Mouse (Mus musculus): ENCODE data around the gene Stmn3. TPM values are rescaled to one million over a fixed set of nuclear protein-coding genes. Genes with fewer than 3 reads are reported as not detected.

Gene Stmn3
- total and polyA plus RNA-seq, 3 experiments, result not detected

DNA sequence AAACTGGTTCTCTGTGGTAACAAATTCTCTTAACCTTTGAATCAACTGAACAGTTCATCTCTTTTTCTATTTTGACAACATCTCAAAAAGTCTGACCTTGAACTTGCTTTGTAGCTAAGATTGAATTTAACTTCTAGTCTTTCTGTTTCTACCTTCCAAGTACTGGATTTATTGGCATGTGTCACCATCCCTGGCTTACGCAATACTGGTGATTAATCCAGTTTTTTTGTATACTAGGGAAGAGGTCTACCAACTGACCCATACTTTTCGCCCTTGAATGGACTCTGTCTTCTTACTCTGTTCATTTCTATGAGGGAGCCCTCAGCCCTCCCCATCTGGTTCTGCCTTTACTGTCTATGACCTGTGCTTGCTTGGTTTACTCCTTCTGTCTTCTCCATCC is 11.8 kb upstream of the Stmn3 start:
- H3K79me2 ChIP-seq (ENCODE audit: control insufficient read depth, insufficient read depth, low read length, poor library complexity), result no peaks in the 10 kb centered on the region
- H3K36me3 ChIP-seq (ENCODE audit: control insufficient read depth in 1 of 2, insufficient read depth in 2 of 2, low read length in 2 of 2), result peaks cover 0 to 9% of the 10 kb centered on the region in 2 experiments; a peak in 2 of 4 replicates
- H3K4me1 ChIP-seq (ENCODE audit: control insufficient read depth in 1 of 2, insufficient read depth in 2 of 2, low read length in 2 of 2), result no peaks in the 10 kb centered on the region
- no peaks in the 10 kb centered on the region for H3K9me3 ChIP-seq (replicated peaks; ENCODE audit: insufficient read depth, low read length)
- H3K9ac ChIP-seq (ENCODE audit: control insufficient read depth, low read depth, low read length, poor library complexity, severe bottlenecking), result no peak overlapping the region
- no peak overlapping the region for H3K4me3 ChIP-seq (ENCODE audit: control insufficient read depth in 1 of 2, insufficient read depth in 1 of 2, low read depth in 2 of 2, low read length in 2 of 2)
- no peaks in the 10 kb centered on the region for H3K27me3 ChIP-seq (ENCODE audit: control insufficient read depth in 1 of 2, insufficient read depth in 2 of 2, low read length in 2 of 2)
- no peak for DNase-seq (ENCODE audit: low read depth, low spot score)
- TF ChIP-seq CTCF (IDR thresholded peaks at IDR 0.05 in 2 of 3, conservative IDR thresholded peaks at IDR 0.05 in 1 of 3; ENCODE audit: control insufficient read depth in 1 of 3, insufficient read depth in 1 of 3, low read depth in 2 of 3, low read length in 3 of 3, poor library complexity in 1 of 3, severe bottlenecking in 1 of 3) (no peak), MYB (IDR thresholded peaks at IDR 0.05; ENCODE audit: low read depth, low read length) (no peak), ELF1 (IDR thresholded peaks at IDR 0.05; ENCODE audit: low read depth, low read length) (no peak), RCOR1 (IDR thresholded peaks at IDR 0.05; ENCODE audit: low read depth, low read length) (no peak), MAFK (IDR thresholded peaks at IDR 0.05; ENCODE audit: borderline replicate concordance, low read depth, low read length) (no peak), MEF2A (IDR thresholded peaks at IDR 0.05; ENCODE audit: extremely low read depth, insufficient replicate concordance, low read depth, low read length, poor library complexity, severe bottlenecking) (no peak), HCFC1 (IDR thresholded peaks at IDR 0.05; ENCODE audit: low read depth, low read length) (no peak), JUND (IDR thresholded peaks at IDR 0.05; ENCODE audit: low read depth, low read length) (no peak), SMC3 (IDR thresholded peaks at IDR 0.05; ENCODE audit: low read depth, low read length) (no peak), MYC (IDR thresholded peaks at IDR 0.05; ENCODE audit: low read depth, low read length) (no peak), USF1 (IDR thresholded peaks at IDR 0.05; ENCODE audit: low read depth, low read length) (no peak), UBTF (IDR thresholded peaks at IDR 0.05; ENCODE audit: borderline replicate concordance, insufficient read depth, low read depth, low read length) (no peak), USF2 (IDR thresholded peaks at IDR 0.05; ENCODE audit: borderline replicate concordance in 1 of 2, insufficient read depth in 1 of 2, low read depth in 1 of 2, low read length in 2 of 2) (no peak)
- H3K27ac ChIP-seq (ENCODE audit: control insufficient read depth, low read depth, low read length), result no peak overlapping the region

DNA sequence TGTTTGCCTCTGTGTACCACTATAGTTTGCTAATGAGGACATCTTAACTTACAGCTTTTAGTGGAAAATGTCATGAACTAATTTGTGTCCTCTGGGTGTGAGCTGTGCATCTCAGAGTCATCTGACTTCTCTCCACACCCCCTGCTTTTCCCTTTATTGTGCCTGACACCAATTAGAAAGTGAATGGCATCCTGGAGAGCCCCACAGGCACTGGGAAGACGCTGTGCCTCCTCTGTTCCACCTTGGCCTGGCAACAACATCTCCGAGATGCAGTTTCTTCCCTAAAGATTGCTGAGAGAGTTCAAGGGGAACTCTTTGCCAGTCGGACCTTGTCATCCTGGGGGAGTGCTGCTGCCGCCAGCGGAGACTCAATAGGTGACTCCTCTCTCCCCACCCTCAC is 7.8 kb upstream of the Stmn3 start:
- Histone ChIP-seq H3K27me3 (ENCODE audit: control insufficient read depth in 1 of 2, insufficient read depth in 2 of 2, low read length in 2 of 2) (no peaks in the 10 kb centered on the region), H3K79me2 (ENCODE audit: control insufficient read depth, insufficient read depth, low read length, poor library complexity) (peaks cover 12% of the 10 kb centered on the region), H3K27ac (ENCODE audit: control insufficient read depth, low read depth, low read length) (no peak overlapping the region), H3K4me1 (ENCODE audit: control insufficient read depth in 1 of 2, insufficient read depth in 2 of 2, low read length in 2 of 2) (peaks cover 0 to 14% of the 10 kb centered on the region in 2 experiments; a peak in 3 of 4 replicates), H3K9ac (ENCODE audit: control insufficient read depth, low read depth, low read length, poor library complexity, severe bottlenecking) (no peak overlapping the region), H3K36me3 (ENCODE audit: control insufficient read depth in 1 of 2, insufficient read depth in 2 of 2, low read length in 2 of 2) (peaks cover 3 to 11% of the 10 kb centered on the region in 2 experiments; a peak in 3 of 4 replicates), H3K4me3 (ENCODE audit: control insufficient read depth in 1 of 2, insufficient read depth in 1 of 2, low read depth in 2 of 2, low read length in 2 of 2) (no peak overlapping the region), H3K9me3 (replicated peaks; ENCODE audit: insufficient read depth, low read length) (no peaks in the 10 kb centered on the region)
- TF ChIP-seq NRF1 (IDR thresholded peaks at IDR 0.05; ENCODE audit: insufficient read depth, low read depth, low read length, poor library complexity, severe bottlenecking), result no peak
- no peak for TF ChIP-seq USF2 (IDR thresholded peaks at IDR 0.05; ENCODE audit: borderline replicate concordance in 1 of 2, insufficient read depth in 1 of 2, low read depth in 1 of 2, low read length in 2 of 2)
- TF ChIP-seq NELFE (IDR thresholded peaks at IDR 0.05; ENCODE audit: low read depth, low read length), result no peak
- TF ChIP-seq RAD21 (IDR thresholded peaks at IDR 0.05; ENCODE audit: low read depth, low read length), result no peak
- TF ChIP-seq GATA1 (IDR thresholded peaks at IDR 0.05; ENCODE audit: low read depth, low read length), result no peak
- DNase-seq (ENCODE audit: low read depth, low spot score), result no peak

Measured in MEL (cell line).